Mouse (Mus musculus) left cerebral cortex, adult 2 months (tissue): ENCODE data around the gene Brix1. TPM values are rescaled to one million over a fixed set of nuclear protein-coding genes. Genes with fewer than 3 reads are reported as not detected.
A peak's percentile ranks its signal among the peaks of the same experiment; 100 is the strongest.

ENCODE experiments used
- DNase-seq, 2 experiments: peaks; one replicate each; pipeline ENCODE4 v3.0.0; 2021 to 2022; ENCODE audit warnings: low spot score in 2 of 2, mixed read lengths in 1 of 2; ENCODE audit errors: extremely low spot score in 1 of 2
- H3K27ac ChIP-seq: fragments of 200-600 bp; 2 replicates; pipeline ENCODE4 v1.8.1; 2022
- H3K4me3 ChIP-seq: fragments of 200-600 bp; 2 replicates; pipeline ENCODE4 v1.8.1; 2022
- CTCF ChIP-seq: fragments of 200-600 bp; IDR thresholded peaks from 2 replicates; pipeline ENCODE4 v1.8.1; 2022; ENCODE audit warnings: antibody characterized with exemption, mild to moderate bottlenecking, moderate library complexity
- intact Hi-C: fragments of 180-260 bp; cut with DNase I; formaldehyde crosslinking; loops from one replicate; pipeline ENCODE4 v1.15.1; 2025
- total RNA-seq, 2 experiments: library from RNA; stranded (reverse); gene quantifications; 2 replicates each; pipeline ENCODE4 v1.2.3; 2021

The Brix1 gene
- total RNA-seq, 2 experiments from 2014 or later, result 18.2 to 22.3 TPM

GRCm38 (mm10) chr15:10495944-10496343 lies 10.2 kb upstream of the Brix1 start:
- Histone ChIP-seq H3K4me3 (no peak overlapping the region), H3K27ac (no peak overlapping the region)
- TF ChIP-seq CTCF, result no peak

GRCm38 (mm10) chr15:10490101-10490500 lies 4.4 kb upstream of the Brix1 start:
- no peak for DNase-seq
- Histone ChIP-seq H3K27ac (peak overlapping the region; percentile 62), H3K4me3 (no peak overlapping the region)
- intact Hi-C loops, result loop anchor here (10.0 kb wide), 1 partner anchor 895 kb away; no protein-coding TSS in a partner anchor
- no peak for TF ChIP-seq CTCF

More at GRCm38 (mm10) chr15:10495944-10496343, 10.2 kb upstream of the Brix1 start:
- no peak for DNase-seq
- intact Hi-C loops, result loop anchor here (10.0 kb wide), 1 partner anchor 889 kb away; no protein-coding TSS in a partner anchor

GRCm38 (mm10) chr15:10487246-10487645 lies 1.5 kb upstream of the Brix1 start:
- H3K4me3 ChIP-seq, result no peak overlapping the region

GRCm38 (mm10) chr15:10486365-10486839 lies 655 bp upstream of the Brix1 start:
- intact Hi-C loops, result loop anchor here (1.0 to 5.0 kb wide), 3 partner anchors 16 to 1344 kb away; partner anchors contain the start of genes Amacr, Dnajc21 and Lmbrd2
- TF ChIP-seq CTCF, result no peak
- no peak for DNase-seq
- H3K4me3 ChIP-seq, result peak overlapping the region; percentile 72
- H3K27ac ChIP-seq, result peak overlapping the region; percentile 83

More at GRCm38 (mm10) chr15:10487246-10487645, 1.5 kb upstream of the Brix1 start:
- H3K27ac ChIP-seq, result no peak overlapping the region
- intact Hi-C loops, result loop anchor here (5.0 kb wide), 2 partner anchors 495 to 1345 kb away; partner anchors contain the start of genes Amacr and Lmbrd2
- TF ChIP-seq CTCF, result peak; percentile 6
- no peak for DNase-seq

- TF ChIP-seq CTCF, result no peak
- no peak for DNase-seq
- Histone ChIP-seq H3K27ac (peak overlapping the region; percentile 73; the same call in 1 of the 2 replicates), H3K4me3 (peak overlapping the region; percentile 57)
- intact Hi-C loops, result loop anchor here (1.0 to 10.0 kb wide), 2 partner anchors 15 to 1016 kb away; partner anchors contain the start of gene Rad1
Observed at GRCm38 (mm10) chr15:10470941-10471340, 14.8 kb downstream of the Brix1 start.

GRCm38 (mm10) chr15:10470151-10470831 lies 15.5 kb downstream of the Brix1 start, which contains the start of gene Dnajc21:
Gene Dnajc21, minus strand, starts transcription at chr15:10470516.
- no peak for TF ChIP-seq CTCF
- peak within 1 kb of the TSS; percentile 89 for H3K4me3 ChIP-seq
- DNase-seq, result peak; percentile 76 to 80
- intact Hi-C loops, result loop anchor here (1.0 to 10.0 kb wide), 2 partner anchors 16 to 1015 kb away; partner anchors contain the start of gene Rad1
- peak within 1 kb of the TSS; percentile 74 for H3K27ac ChIP-seq

GRCm38 (mm10) chr15:10469641-10470150 lies 16.1 kb downstream of the Brix1 start:
- intact Hi-C loops, result loop anchor here (1.0 to 10.0 kb wide), 2 partner anchors 17 to 1015 kb away; partner anchors contain the start of gene Rad1
- DNase-seq, result peak in 1 of 2 experiments; percentile 39
- TF ChIP-seq CTCF, result no peak

GRCm38 (mm10) chr15:10468761-10469160 lies 17.0 kb downstream of the Brix1 start:
- no peak for TF ChIP-seq CTCF
- intact Hi-C loops, result no loop called here
- H3K4me3 ChIP-seq, result peak overlapping the region; percentile 89

More at GRCm38 (mm10) chr15:10469641-10470150, 16.1 kb downstream of the Brix1 start:
- Histone ChIP-seq H3K27ac (peak overlapping the region; percentile 74), H3K4me3 (peak overlapping the region; percentile 89)

GRCm38 (mm10) chr15:10464678-10465077 lies 21.1 kb downstream of the Brix1 start:
- no peak for TF ChIP-seq CTCF
- no peak overlapping the region for H3K4me3 ChIP-seq
- peak overlapping the region; percentile 32; the same call in 1 of the 2 replicates for H3K27ac ChIP-seq
- intact Hi-C loops, result loop anchor here (5.0 kb wide), 1 partner anchor 52 kb away; no protein-coding TSS in a partner anchor
- DNase-seq, result no peak

More at GRCm38 (mm10) chr15:10468761-10469160, 17.0 kb downstream of the Brix1 start:
- H3K27ac ChIP-seq, result peak overlapping the region; percentile 29; the same call in 1 of the 2 replicates
- DNase-seq, result no peak

GRCm38 (mm10) chr15:10463555-10463954 lies 22.2 kb downstream of the Brix1 start:
- TF ChIP-seq CTCF, result no peak
- DNase-seq, result no peak
- peak overlapping the region; percentile 54; the same call in 1 of the 2 replicates for H3K27ac ChIP-seq
- intact Hi-C loops, result loop anchor here (2.0 to 5.0 kb wide), 2 partner anchors 37 to 51 kb away; no protein-coding TSS in a partner anchor
- no peak overlapping the region for H3K4me3 ChIP-seq

GRCm38 (mm10) chr15:10460986-10461385 lies 24.8 kb downstream of the Brix1 start:
- no peak for TF ChIP-seq CTCF
- intact Hi-C loops, result loop anchor here (5.0 kb wide), 1 partner anchor 49 kb away; no protein-coding TSS in a partner anchor
- Histone ChIP-seq H3K4me3 (no peak overlapping the region), H3K27ac (peak overlapping the region; percentile 56; the same call in 1 of the 2 replicates)
- no peak for DNase-seq
